Mouse (Mus musculus) kidney, postnatal 0 days (tissue): ENCODE results near the gene Myo19. TPM values are rescaled to one million over a fixed set of nuclear protein-coding genes. Genes with fewer than 3 reads are reported as not detected.

Experiments used
- ATAC-seq: fragments of 200-750 bp; cut with Nextera tagmentation; replicated peaks from 2 replicates; pipeline ENCODE4 v1.8.0; 2017; ENCODE audit warnings: low read depth, moderate number of reproducible peaks, moderate TSS enrichment, moderate library complexity; ENCODE audit not compliant: low FRiP score
- DNase-seq: peaks from one replicate; pipeline ENCODE4 v3.0.0-alpha.2; 2016; ENCODE audit warnings: low spot score
- H3K27ac ChIP-seq: fragments of 300-500 bp; sonication (generic); 2 replicates; pipeline ENCODE4 v1.5.1; 2014; ENCODE audit warnings: mild to moderate bottlenecking
- H3K27me3 ChIP-seq: fragments of 300-500 bp; sonication (generic); 2 replicates; pipeline ENCODE4 v1.6.1; 2014; ENCODE audit warnings: low read length, mixed read lengths; ENCODE audit not compliant: insufficient read depth
- H3K36me3 ChIP-seq: fragments of 300-500 bp; sonication (generic); 2 replicates; pipeline ENCODE4 v1.6.1; 2014; ENCODE audit warnings: low read length, mixed read lengths; ENCODE audit not compliant: insufficient read depth
- H3K4me1 ChIP-seq: fragments of 300-500 bp; sonication (generic); replicated peaks from 2 replicates; pipeline ENCODE4 v1.6.1; 2014; ENCODE audit warnings: antibody characterized with exemption, low read length, mixed read lengths; ENCODE audit not compliant: insufficient read depth
- H3K4me2 ChIP-seq: fragments of 300-500 bp; sonication (generic); 2 replicates; pipeline ENCODE4 v1.6.1; 2014; ENCODE audit warnings: mild to moderate bottlenecking, low read length, moderate library complexity, mixed read lengths
- H3K4me3 ChIP-seq: fragments of 300-500 bp; sonication (generic); replicated peaks from 2 replicates; pipeline ENCODE4 v1.5.1; 2014; ENCODE audit warnings: low read depth, low read length
- H3K9ac ChIP-seq: fragments of 300-500 bp; sonication (generic); 2 replicates; pipeline ENCODE4 v1.6.1; 2014; ENCODE audit warnings: low read depth, low read length
- H3K9me3 ChIP-seq: fragments of 300-500 bp; sonication (generic); replicated peaks from 2 replicates; pipeline ENCODE4 v1.6.1; 2016; ENCODE audit warnings: low read length, inconsistent platforms, mixed read lengths
- CTCF ChIP-seq: IDR thresholded peaks from 2 replicates; pipeline ENCODE4 v1.5.1; 2016; ENCODE audit warnings: antibody characterized with exemption, low read depth, mild to moderate bottlenecking, moderate library complexity
- WGBS: fragments of 180-500 bp; shearing (Covaris S2); extraction: QIAGEN DNeasy Blood & Tissue Kit; methylation state at CpG from one replicate; pipeline ENCODE4 v1.1.7; 2014; 5-methylcytosine and 5-hydroxymethylcytosine counted together
- polyA plus RNA-seq: library from polyadenylated mRNA; unstranded; fragments of >200 nt; fragmentation: Nextera tagmentation; extraction: Ambion mirVana; gene quantifications from 2 replicates; pipeline ENCODE4 v1.2.1, GENCODE M21; 2015

Gene Myo19
- polyA plus RNA-seq, 1 experiment from 2014 or later = 13.2 TPM

- TF ChIP-seq CTCF = no peak
- WGBS = 89% methylated on average over 15 of the region's 15 CpGs
- no peak for DNase-seq
- Histone ChIP-seq H3K4me1 (no peaks in the 10 kb centered on the region), H3K36me3 (peaks cover 44% of the 10 kb centered on the region), H3K27ac (no peak overlapping the region), H3K9ac (no peak overlapping the region), H3K4me3 (no peak overlapping the region), H3K9me3 (no peaks in the 10 kb centered on the region), H3K27me3 (no peaks in the 10 kb centered on the region), H3K4me2 (no peak overlapping the region)
- ATAC-seq = no peak
These were observed 13.2 kb downstream of the Myo19 start for GRCm38 (mm10) chr11:84893113-84893512.

- Histone ChIP-seq H3K4me3 (no peak overlapping the region), H3K27ac (no peak overlapping the region), H3K4me2 (no peak overlapping the region), H3K4me1 (no peaks in the 10 kb centered on the region), H3K9ac (no peak overlapping the region), H3K9me3 (no peaks in the 10 kb centered on the region), H3K27me3 (no peaks in the 10 kb centered on the region), H3K36me3 (peaks cover 68% of the 10 kb centered on the region)
- ATAC-seq (no peak), DNase-seq (no peak)
- 86% methylated on average over 9 of the region's 9 CpGs for WGBS
- no peak for TF ChIP-seq CTCF
These were observed 24.7 kb downstream of the Myo19 start for GRCm38 (mm10) chr11:84904597-84905144.

- no peak for TF ChIP-seq CTCF
- Histone ChIP-seq H3K4me1 (no peaks in the 10 kb centered on the region), H3K36me3 (peaks cover 63% of the 10 kb centered on the region), H3K4me3 (no peak overlapping the region), H3K4me2 (no peak overlapping the region), H3K27ac (no peak overlapping the region), H3K27me3 (no peaks in the 10 kb centered on the region), H3K9me3 (no peaks in the 10 kb centered on the region), H3K9ac (no peak overlapping the region)
- 69% methylated on average over 3 of the region's 3 CpGs for WGBS
- DNase-seq (no peak), ATAC-seq (no peak)
These were observed 27.1 kb downstream of the Myo19 start for GRCm38 (mm10) chr11:84907081-84907480.

GRCm38 (mm10) chr11:84908480-84908879 lies 28.5 kb downstream of the Myo19 start:
- H3K27me3 ChIP-seq = no peaks in the 10 kb centered on the region
- no peaks in the 10 kb centered on the region for H3K4me1 ChIP-seq
- no peak for TF ChIP-seq CTCF
- no peaks in the 10 kb centered on the region for H3K9me3 ChIP-seq
- no peak for ATAC-seq
- 95% methylated on average over 6 of the region's 6 CpGs for WGBS
- no peak for DNase-seq
- H3K9ac ChIP-seq = no peak overlapping the region
- no peak overlapping the region for H3K27ac ChIP-seq
- peaks cover 52% of the 10 kb centered on the region for H3K36me3 ChIP-seq
- no peak overlapping the region for H3K4me3 ChIP-seq
- H3K4me2 ChIP-seq = no peak overlapping the region

GRCm38 (mm10) chr11:84910411-84910810 lies 30.5 kb downstream of the Myo19 start:
- H3K36me3 ChIP-seq = peaks cover 44% of the 10 kb centered on the region
- WGBS = 58% methylated on average over 4 of the region's 4 CpGs

GRCm38 (mm10) chr11:84914673-84915072 lies 34.7 kb downstream of the Myo19 start:
- no peak for DNase-seq
- no peaks in the 10 kb centered on the region for H3K27me3 ChIP-seq
- 80% methylated on average over 5 of the region's 5 CpGs for WGBS
- H3K4me3 ChIP-seq = no peak overlapping the region
- H3K27ac ChIP-seq = no peak overlapping the region
- no peaks in the 10 kb centered on the region for H3K4me1 ChIP-seq
- no peak for TF ChIP-seq CTCF
- peaks cover 16% of the 10 kb centered on the region for H3K36me3 ChIP-seq
- no peaks in the 10 kb centered on the region for H3K9me3 ChIP-seq
- no peak for ATAC-seq
- H3K4me2 ChIP-seq = no peak overlapping the region
- no peak overlapping the region for H3K9ac ChIP-seq

More at GRCm38 (mm10) chr11:84910411-84910810, 30.5 kb downstream of the Myo19 start:
- no peak for ATAC-seq
- Histone ChIP-seq H3K4me1 (no peaks in the 10 kb centered on the region), H3K9me3 (no peaks in the 10 kb centered on the region), H3K4me2 (no peak overlapping the region), H3K27ac (no peak overlapping the region), H3K9ac (no peak overlapping the region), H3K27me3 (no peaks in the 10 kb centered on the region), H3K4me3 (no peak overlapping the region)
- DNase-seq = no peak
- TF ChIP-seq CTCF = no peak
